ENCODE assay signal across 18 mouse cellular contexts in genomic region chr4:145101823-145102718, GRCm38 (mm10).
DNase-seq lines count a peak whose midpoint lies in the region; ATAC-seq and TF ChIP-seq lines count a peak whose summit lies in the region.
"Had no signal": no experiment of that assay in that cellular context is flagged by ENCODE, and none has a peak within 500 bp of the region (broad histone marks: within the 10 kb centered on the region; RNA-seq: fewer than 3 reads in every experiment).

No protein-coding gene starts in this region.

- no peak for TF ChIP-seq CTCF in heart, adult 2 months (IDR thresholded peaks at IDR 0.05)
- TF ChIP-seq CTCF in Patski (IDR thresholded peaks at IDR 0.05) = no peak

- no peak overlapping the region for H3K4me3 ChIP-seq in heart, adult 2 months
- H3K4me3 ChIP-seq: forebrain, embryonic 12.5 days; heart, embryonic 13.5 days; hindbrain, embryonic 12.5 days had no signal

- H3K36me3 ChIP-seq in heart, adult 2 months (ENCODE audit: control insufficient read depth, insufficient read depth, low read length) = peaks cover 55% of the 10 kb centered on the region

- CTCF ChIA-PET in Patski (lab: Charles Lee) = interaction anchor here (0.9 to 1.4 kb wide), 4 partner anchors 10 to 212 kb away, joined by 3 to 5 read pairs (median 4); no protein-coding TSS in a partner anchor

- in situ Hi-C loops in Patski (cut with MboI; ENCODE audit: low pct_unique_long_range_greater_than_20kb) = loop anchor here (25.0 kb wide), 1 partner anchor 540 kb away; the partner anchor contains the start of gene Gm13124

- peak; percentile 32 for DNase-seq in cerebellum, adult 9-11 months
- DNase-seq in cerebellum, postnatal 10 days = no peak
- DNase-seq in heart, postnatal 10 days = peak; percentile 17 to 18
- DNase-seq in heart, adult 2 months = no peak
- peak; percentile 91 for DNase-seq in Muller cell, postnatal 12 days (ENCODE audit: inconsistent ontology term)
- DNase-seq in Patski (ENCODE audit: low read depth, low spot score) = peak; percentile 57
- DNase-seq in right cerebral cortex, postnatal 14 days = no peak
- DNase-seq: adrenal gland, postnatal 14 days; gastrocnemius, postnatal 14 days; heart, postnatal 4 days; kidney, adult 18-20 months had no signal

- no peak for TF ChIP-seq EP300 in heart, adult 2 months (IDR thresholded peaks at IDR 0.05; ENCODE audit: insufficient read depth, low read depth, low read length)

- intact Hi-C loops in heart, postnatal 10 days (cut with DNase I) = no loop called here
- intact Hi-C loops in heart, adult 2 months (cut with DNase I) = no loop called here

- H3K27me3 ChIP-seq in heart, adult 2 months (ENCODE audit: control insufficient read depth, insufficient read depth, low read length) = no peaks in the 10 kb centered on the region
- H3K27me3 ChIP-seq in Patski = no peaks in the 10 kb centered on the region
- H3K27me3 ChIP-seq: CH12.LX; forebrain, embryonic 12.5 days; heart, embryonic 13.5 days; hindbrain, embryonic 12.5 days had no signal

- H3K27ac ChIP-seq in heart, adult 2 months = no peak overlapping the region
- H3K27ac ChIP-seq: forebrain, embryonic 12.5 days; heart, embryonic 13.5 days; hindbrain, embryonic 12.5 days had no signal

- peak; percentile 57 for ATAC-seq in Patski
- ATAC-seq: forebrain, embryonic 16.5 days; hindbrain, embryonic 16.5 days; inflammation-experienced regulatory T-cells, adult 6 months had no signal

- no peaks in the 10 kb centered on the region; the same call in none of the 2 replicates for H3K79me2 ChIP-seq in heart, adult 2 months (replicated peaks; ENCODE audit: control insufficient read depth, insufficient read depth, low read length)

- TF ChIP-seq POLR2A in heart, adult 2 months (IDR thresholded peaks at IDR 0.05; ENCODE audit: insufficient read depth, low read depth, low read length) = no peak

- H3K9ac ChIP-seq in heart, adult 2 months (ENCODE audit: low read depth, low read length) = no peak overlapping the region
- H3K9ac ChIP-seq: forebrain, embryonic 12.5 days; heart, embryonic 13.5 days; hindbrain, embryonic 12.5 days had no signal

- 81% methylated on average over 6 of the region's 6 CpGs for WGBS in heart, adult 2 months

- POLR2A ChIA-PET in Patski (lab: Charles Lee) = no interaction called here

- peaks cover 6% of the 10 kb centered on the region for H3K4me1 ChIP-seq in heart, adult 2 months (ENCODE audit: control insufficient read depth, insufficient read depth, low read length)
- H3K4me1 ChIP-seq: heart, embryonic 13.5 days had no signal

Comparison
In these comparisons a context has a peak if more than half of its experiments do, and no peak if none do; other contexts are left out.
1. DNase-seq: peak in cerebellum, adult 9-11 months (single experiment), heart, postnatal 10 days (2 of 2), Muller cell, postnatal 12 days (single experiment) and Patski (single experiment); none in cerebellum, postnatal 10 days (0 of 2), heart, adult 2 months (0 of 2) and right cerebral cortex, postnatal 14 days (single experiment).